Mouse (Mus musculus): Measurements from ENCODE around the gene Txk.

Gene Txk

DNA sequence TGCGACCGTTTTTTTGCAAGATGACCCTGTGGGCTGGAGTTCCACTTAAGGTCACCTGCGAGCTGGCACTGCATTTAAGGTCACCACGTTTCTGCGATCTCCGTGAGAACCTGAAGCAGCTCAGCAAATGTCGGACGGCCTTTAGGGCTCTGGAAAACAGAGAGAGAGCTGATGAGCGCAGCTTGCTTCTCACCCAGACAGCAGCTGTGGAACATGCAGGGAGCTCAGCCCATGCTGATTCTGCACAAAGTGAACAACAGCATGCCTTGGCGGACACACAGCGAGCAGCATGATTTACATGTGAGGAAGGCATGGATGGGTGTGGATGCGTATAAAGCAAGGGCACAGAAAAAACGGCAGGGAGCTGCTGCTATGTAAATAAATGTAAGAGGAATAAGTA lies 56.1 kb downstream of the Txk start:
- peak; percentile 23 to 47 for DNase-seq (ENCODE audit: low spot score in 2 of 2)

DNA sequence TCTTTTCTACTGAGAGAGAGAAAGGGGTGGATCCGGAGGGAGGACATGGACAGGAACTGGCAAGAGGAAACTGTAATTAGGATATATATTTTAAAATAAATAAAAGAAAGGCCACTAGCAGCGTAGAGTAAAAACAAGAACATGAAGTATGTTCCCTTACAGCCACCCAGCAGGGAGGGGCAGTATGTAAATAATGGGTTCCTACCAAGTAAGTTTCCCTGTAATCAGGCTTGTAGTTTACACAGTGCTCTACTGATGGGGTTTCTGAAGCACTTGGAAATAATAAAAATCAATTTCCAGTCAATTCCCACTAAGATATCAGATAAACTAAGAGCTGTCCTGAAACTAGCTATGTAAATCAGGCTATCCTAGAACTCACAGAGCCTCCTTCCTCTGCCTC lies 57.9 kb downstream of the Txk start:
- no peak for DNase-seq (ENCODE audit: low spot score in 2 of 2)

GRCm38 (mm10) chr5:72690516-72690915 lies 62.1 kb downstream of the Txk start:
- DNase-seq (ENCODE audit: low spot score in 2 of 2): no peak

GRCm38 (mm10) chr5:72689556-72689955 lies 63.0 kb downstream of the Txk start:
- DNase-seq (ENCODE audit: low spot score in 2 of 2): no peak

- DNase-seq (ENCODE audit: low spot score in 2 of 2): no peak
These were observed 71.1 kb downstream of the Txk start for GRCm38 (mm10) chr5:72681451-72681850.

DNA sequence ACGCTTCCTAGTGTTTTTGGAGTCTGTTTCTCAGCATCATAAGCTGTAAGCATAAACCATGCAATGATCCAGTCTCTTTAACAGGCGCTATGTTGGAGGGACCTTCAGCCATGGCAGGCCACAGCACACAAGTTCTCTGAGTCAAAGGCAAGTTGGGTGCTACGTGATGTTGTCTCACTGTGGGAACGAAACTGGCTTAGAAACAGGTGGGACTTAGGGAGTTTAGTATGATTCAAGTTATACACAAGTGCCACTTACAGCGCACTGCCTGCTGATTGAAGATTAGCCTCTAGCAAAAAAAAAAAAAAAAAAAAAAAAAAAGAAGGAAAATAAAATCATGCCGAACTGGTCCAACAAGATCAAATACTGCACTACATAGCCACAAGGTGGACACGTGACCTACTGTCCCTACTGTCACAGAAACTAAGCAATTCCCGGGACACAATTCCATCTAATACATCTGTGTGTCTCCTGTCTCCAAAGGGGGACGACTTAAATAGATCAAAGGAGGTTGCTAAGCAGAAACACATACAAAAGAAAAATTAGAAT lies 77.5 kb downstream of the Txk start:
- DNase-seq (ENCODE audit: low spot score in 2 of 2): no peak

DNA sequence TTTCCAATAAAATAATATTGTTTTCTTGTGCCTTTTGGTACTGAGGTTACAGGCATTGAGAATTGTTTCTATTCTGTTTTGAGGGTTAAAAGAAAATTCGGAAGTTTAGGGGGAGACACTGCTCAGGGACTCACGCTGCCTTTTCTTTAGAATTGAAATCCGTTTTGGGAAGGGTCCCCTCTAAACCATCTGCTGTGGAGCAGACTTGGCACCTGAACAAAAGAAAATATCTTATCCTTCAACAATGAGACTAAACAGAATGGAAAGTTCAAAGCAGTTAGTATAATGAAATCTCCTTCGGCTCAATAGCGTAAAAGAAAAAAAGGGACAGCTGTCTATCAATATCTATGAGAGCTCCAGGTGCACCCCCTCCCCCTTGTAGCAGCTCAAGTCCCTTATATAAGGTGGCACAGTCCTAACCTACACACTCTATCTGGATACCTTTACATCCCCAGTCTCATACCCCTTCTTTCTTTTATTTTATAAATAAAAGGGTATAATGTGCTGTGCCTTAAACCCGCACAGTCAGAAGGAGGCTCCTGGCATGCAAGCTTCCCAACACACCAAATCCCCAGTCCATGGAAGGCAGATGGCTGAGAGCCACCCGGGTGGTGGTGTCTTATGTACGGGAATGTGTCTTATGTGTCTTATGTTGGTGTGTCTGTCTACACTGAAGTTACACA lies 81.4 kb downstream of the Txk start:
- no peak for DNase-seq (ENCODE audit: low spot score in 2 of 2)

GRCm38 (mm10) chr5:72668351-72668750 lies 84.2 kb downstream of the Txk start:
- no peak for DNase-seq (ENCODE audit: low spot score in 2 of 2)

- DNase-seq (ENCODE audit: low spot score in 2 of 2): no peak
These were observed 86.1 kb downstream of the Txk start for GRCm38 (mm10) chr5:72666428-72666827.

DNA sequence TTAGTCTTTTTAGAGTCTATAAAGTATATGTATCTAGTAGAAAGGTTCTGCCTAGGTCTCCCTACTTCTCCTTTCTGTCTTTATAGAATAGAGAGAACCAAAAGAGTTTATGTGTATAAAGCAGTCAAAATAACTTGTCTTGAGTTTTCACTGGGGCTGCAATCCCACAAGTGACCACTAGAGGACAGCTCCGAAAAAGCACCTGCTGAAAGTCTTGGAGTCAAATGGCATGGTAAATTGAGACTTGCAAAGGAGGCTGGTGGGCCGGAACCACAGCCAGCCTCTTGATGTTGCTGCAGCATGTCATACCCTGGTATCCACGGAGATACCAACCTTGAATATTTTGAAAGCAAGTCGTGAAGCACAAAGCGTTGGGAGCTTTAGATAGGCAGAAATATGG lies 87.3 kb downstream of the Txk start:
- peak; percentile 48 to 65 for DNase-seq (ENCODE audit: low spot score in 2 of 2)

DNA sequence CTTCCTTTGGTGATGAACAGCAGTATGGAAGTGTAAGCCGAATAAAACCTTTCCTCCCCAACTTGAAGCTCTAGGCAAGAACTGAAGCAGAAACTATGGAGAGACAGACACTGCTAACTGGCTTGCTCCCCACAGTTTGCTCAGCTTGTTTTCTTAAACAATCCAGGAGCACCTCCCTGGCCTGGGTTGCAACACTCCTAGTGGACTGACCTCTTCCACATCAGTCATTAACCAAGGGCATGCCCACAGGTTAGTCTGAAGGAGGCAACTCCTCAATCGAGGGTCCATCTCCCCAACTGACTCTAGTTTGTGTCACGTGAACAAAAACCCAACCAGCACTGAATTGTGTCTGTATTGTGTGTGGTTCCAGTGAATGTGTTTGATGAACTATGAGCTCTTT lies 87.7 kb downstream of the Txk start:
- DNase-seq (ENCODE audit: low spot score in 2 of 2): no peak

DNA sequence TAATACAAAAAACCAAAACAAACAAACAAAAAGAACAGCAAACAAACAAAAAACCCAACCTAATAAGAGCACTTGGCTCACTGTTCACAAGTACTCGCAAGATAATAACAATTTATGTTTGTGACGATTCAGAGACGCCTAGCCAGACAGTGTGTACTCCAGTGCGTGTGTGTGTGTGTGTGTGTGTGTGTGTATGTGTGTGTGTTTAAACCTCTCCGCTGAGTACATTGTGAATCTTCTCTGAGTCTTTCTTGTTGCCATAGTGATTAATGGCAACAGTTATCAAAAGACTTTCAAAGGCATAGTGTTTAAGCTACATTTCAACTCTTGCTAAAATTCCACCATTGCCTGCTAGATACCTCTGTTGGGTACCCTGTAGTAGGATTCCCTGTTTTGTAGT lies 88.5 kb downstream of the Txk start:
- DNase-seq (ENCODE audit: low spot score in 2 of 2): no peak

- no peak for DNase-seq (ENCODE audit: low spot score in 2 of 2)
These were observed 91.4 kb downstream of the Txk start for GRCm38 (mm10) chr5:72661051-72661781.

DNA sequence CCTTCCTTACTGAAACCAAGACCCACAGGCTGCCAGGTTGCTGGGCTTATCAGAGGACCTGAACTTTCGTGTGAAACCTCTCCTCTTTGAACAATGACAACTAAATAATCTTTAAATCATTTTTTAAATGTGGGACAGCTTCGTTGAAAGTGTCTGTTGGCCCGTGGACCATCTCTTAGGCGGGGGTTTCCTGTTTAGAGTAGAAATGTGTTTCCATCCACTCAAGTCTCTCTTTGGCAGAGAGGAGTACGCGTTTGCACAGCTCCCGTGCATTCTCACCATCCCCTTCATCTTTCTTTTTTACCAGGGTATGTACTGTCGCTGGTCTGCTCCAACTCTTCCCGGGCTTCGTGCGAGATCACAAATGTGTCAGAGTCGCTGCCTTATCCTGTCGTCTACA lies 94.2 kb downstream of the Txk start:
- DNase-seq (ENCODE audit: low spot score in 2 of 2): no peak

- no peak for DNase-seq (ENCODE audit: low spot score in 2 of 2)
These were observed 96.2 kb downstream of the Txk start for GRCm38 (mm10) chr5:72656270-72656791.

GRCm38 (mm10) chr5:72653068-72653674 lies 99.4 kb downstream of the Txk start:
- no peak for DNase-seq (ENCODE audit: low spot score in 2 of 2)

- DNase-seq (ENCODE audit: low spot score in 2 of 2): no peak
These were observed 103.4 kb downstream of the Txk start for GRCm38 (mm10) chr5:72648987-72649735.

GRCm38 (mm10) chr5:72647958-72648595 lies 104.5 kb downstream of the Txk start:
- no peak for DNase-seq (ENCODE audit: low spot score in 2 of 2)

DNA sequence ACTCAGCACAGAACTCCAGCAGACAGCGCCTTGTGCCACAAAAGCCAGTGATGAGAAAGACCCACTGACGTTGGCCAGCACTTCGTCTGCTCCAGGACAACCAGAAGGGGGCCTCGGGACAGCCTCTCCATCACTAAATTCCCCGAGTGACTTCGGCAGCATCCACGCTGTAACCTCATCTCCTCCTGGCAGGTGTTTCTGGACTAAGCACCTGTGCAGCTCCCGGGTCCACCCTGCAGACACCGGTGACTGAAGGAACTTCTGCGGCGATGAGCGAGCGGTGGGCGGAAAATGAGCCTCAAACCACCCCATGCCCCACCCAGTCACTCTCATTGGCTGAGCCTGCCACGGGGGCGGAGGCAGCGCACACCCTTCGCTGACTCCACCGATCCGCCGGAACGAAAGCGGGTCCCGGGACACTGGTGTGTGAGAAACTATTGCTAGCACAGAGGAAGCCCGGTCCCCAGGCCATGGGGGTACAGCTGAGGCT lies 105.1 kb downstream of the Txk start, which contains the start of gene Nipal1:
Gene Nipal1 (plus strand): TSS at position 378 of the 490 bp plus-strand sequence.
- peak; percentile 6 to 7 for DNase-seq (ENCODE audit: low spot score in 2 of 2)

- DNase-seq (ENCODE audit: low spot score in 2 of 2): no peak
These were observed 105.6 kb downstream of the Txk start for GRCm38 (mm10) chr5:72646996-72647395.

GRCm38 (mm10) chr5:72646131-72646530 lies 106.4 kb downstream of the Txk start:
- DNase-seq (ENCODE audit: low spot score in 2 of 2): no peak

Data from right cerebral cortex, adult 2 months (tissue).